26 mouse cellular contexts compared by ENCODE assay signal in genomic region chr4:119263459-119263858, GRCm38 (mm10). TPM values are rescaled to one million over a fixed set of nuclear protein-coding genes. Genes with fewer than 3 reads are reported as not detected.
"Had no signal": no experiment of that assay in that cellular context is flagged by ENCODE, and none has a peak within 500 bp of the region (broad histone marks: within the 10 kb centered on the region; RNA-seq: fewer than 3 reads in every experiment).

No protein-coding gene starts in this region.

- H3K4me1 ChIP-seq: lung, embryonic 15.5 days; midbrain, embryonic 12.5 days; neural tube, embryonic 13.5 days; neural tube, embryonic 15.5 days had no signal

- H3K4me3 ChIP-seq: lung, embryonic 15.5 days; midbrain, embryonic 10.5 days; midbrain, embryonic 12.5 days; myocyte; neural tube, embryonic 13.5 days; neural tube, embryonic 15.5 days had no signal

- DNase-seq: lung, adult 2 months; lung, postnatal 14 days; midbrain, embryonic 14.5 days; retina, postnatal 1 day; right cerebral cortex, adult 18-20 months; right cerebral cortex, postnatal 25 days; right cerebral cortex, postnatal 4 days; spleen, adult 18-20 months; thymus, adult 18-20 months; thymus, postnatal 14 days; thymus, postnatal 36 days had no signal

- H3K9me3 ChIP-seq: lung, embryonic 15.5 days; midbrain, embryonic 10.5 days; midbrain, embryonic 12.5 days; neural tube, embryonic 13.5 days; neural tube, embryonic 15.5 days had no signal

- H3K4me2 ChIP-seq: lung, embryonic 15.5 days; midbrain, embryonic 12.5 days; neural tube, embryonic 13.5 days; neural tube, embryonic 15.5 days had no signal

- H3K36me3 ChIP-seq: lung, embryonic 15.5 days; midbrain, embryonic 12.5 days; neural tube, embryonic 15.5 days had no signal

- H3K27ac ChIP-seq: liver, embryonic 14.5 days; lung, embryonic 15.5 days; midbrain, embryonic 10.5 days; midbrain, embryonic 12.5 days; neural tube, embryonic 13.5 days; neural tube, embryonic 15.5 days had no signal

- ATAC-seq: midbrain, embryonic 16.5 days had no signal

- H3K9ac ChIP-seq: liver, embryonic 14.5 days; lung, embryonic 15.5 days; midbrain, embryonic 12.5 days; neural tube, embryonic 13.5 days; neural tube, embryonic 15.5 days had no signal

- H3K27me3 ChIP-seq: lung, embryonic 15.5 days; midbrain, embryonic 12.5 days; neural tube, embryonic 13.5 days; neural tube, embryonic 15.5 days had no signal

RNA-seq across cellular contexts. Expression of gene Cldn19, which starts 8.2 kb away (rescaled TPM):
- total RNA-seq: megakaryocyte, adult 5-6 weeks; megakaryocyte-erythroid progenitor cell, adult 5-6 weeks had no signal
- polyA plus RNA-seq: liver, embryonic 14.5 days; liver, embryonic 16.5 days; lung, embryonic 15.5 days; neural tube, embryonic 11.5 days; small intestine, adult 2 months; stomach, embryonic 14.5 days; thymus, postnatal 0 days had no signal

RNA-seq across cellular contexts. Expression of gene Tmem269, which starts 45.4 kb away (rescaled TPM):
- total RNA-seq: megakaryocyte, adult 5-6 weeks; megakaryocyte-erythroid progenitor cell, adult 5-6 weeks had no signal
- polyA plus RNA-seq: liver, embryonic 14.5 days; liver, embryonic 16.5 days; lung, embryonic 15.5 days; neural tube, embryonic 11.5 days; neural tube, embryonic 13.5 days; stomach, embryonic 14.5 days had no signal
